Mouse (Mus musculus) embryonic facial prominence, embryonic 15.5 days (tissue): ENCODE data around the gene Ajuba. TPM values are rescaled to one million over a fixed set of nuclear protein-coding genes. Genes with fewer than 3 reads are reported as not detected.

Experiments used
- ATAC-seq: fragments of 200-750 bp; cut with Nextera tagmentation; 2 replicates; pipeline ENCODE4 v1.8.0; 2017; ENCODE audit warnings: low read depth, moderate TSS enrichment; ENCODE audit not compliant: insufficient number of reproducible peaks, low FRiP score, low TSS enrichment
- H3K27ac ChIP-seq: fragments of 300-500 bp; sonication (generic); replicated peaks from 2 replicates; pipeline ENCODE4 v1.5.1; 2015; ENCODE audit warnings: mild to moderate bottlenecking, inconsistent platforms
- H3K27me3 ChIP-seq: fragments of 300-500 bp; sonication (generic); 2 replicates; pipeline ENCODE4 v1.6.1; 2015; ENCODE audit warnings: inconsistent platforms
- H3K36me3 ChIP-seq: fragments of 300-500 bp; sonication (generic); 2 replicates; pipeline ENCODE4 v1.6.1; 2015; ENCODE audit warnings: mild to moderate bottlenecking, inconsistent platforms
- H3K4me1 ChIP-seq: fragments of 300-500 bp; sonication (generic); 2 replicates; pipeline ENCODE4 v1.6.1; 2015; ENCODE audit warnings: inconsistent platforms
- H3K4me2 ChIP-seq: fragments of 300-500 bp; sonication (generic); replicated peaks from 2 replicates; pipeline ENCODE4 v1.6.1; 2015; ENCODE audit warnings: mild to moderate bottlenecking, inconsistent platforms
- H3K4me3 ChIP-seq: fragments of 300-500 bp; sonication (generic); replicated peaks from 2 replicates; pipeline ENCODE4 v1.5.1; 2015; ENCODE audit warnings: mild to moderate bottlenecking, inconsistent platforms
- H3K9ac ChIP-seq: fragments of 300-500 bp; sonication (generic); 2 replicates; pipeline ENCODE4 v1.6.1; 2015; ENCODE audit warnings: inconsistent platforms
- H3K9me3 ChIP-seq: fragments of 300-500 bp; sonication (generic); replicated peaks from 2 replicates; pipeline ENCODE4 v1.6.1; 2016; ENCODE audit warnings: inconsistent platforms
- WGBS: fragments of 180-500 bp; shearing (Covaris S2); methylation state at CpG from one replicate; pipeline ENCODE4 v1.1.7; 2015; 5-methylcytosine and 5-hydroxymethylcytosine counted together
- microRNA counts: library from miRNA; unstranded; fragments of <30 nt; microRNA quantifications from one replicate; lab custom pipeline; 2016
- microRNA-seq: library from miRNA; unstranded; fragments of <30 nt; microRNA quantifications from one replicate; pipeline ENCODE4, GENCODE M21; 2016; ENCODE audit warnings: borderline number of aligned reads
- polyA plus RNA-seq: library from polyadenylated mRNA; unstranded; fragments of >200 nt; fragmentation: Nextera tagmentation; extraction: Ambion mirVana; gene quantifications from 2 replicates; pipeline ENCODE4 v1.2.1, GENCODE M21; 2015

Gene Ajuba
- polyA plus RNA-seq, 1 experiment from 2014 or later: 60.2 TPM

DNA sequence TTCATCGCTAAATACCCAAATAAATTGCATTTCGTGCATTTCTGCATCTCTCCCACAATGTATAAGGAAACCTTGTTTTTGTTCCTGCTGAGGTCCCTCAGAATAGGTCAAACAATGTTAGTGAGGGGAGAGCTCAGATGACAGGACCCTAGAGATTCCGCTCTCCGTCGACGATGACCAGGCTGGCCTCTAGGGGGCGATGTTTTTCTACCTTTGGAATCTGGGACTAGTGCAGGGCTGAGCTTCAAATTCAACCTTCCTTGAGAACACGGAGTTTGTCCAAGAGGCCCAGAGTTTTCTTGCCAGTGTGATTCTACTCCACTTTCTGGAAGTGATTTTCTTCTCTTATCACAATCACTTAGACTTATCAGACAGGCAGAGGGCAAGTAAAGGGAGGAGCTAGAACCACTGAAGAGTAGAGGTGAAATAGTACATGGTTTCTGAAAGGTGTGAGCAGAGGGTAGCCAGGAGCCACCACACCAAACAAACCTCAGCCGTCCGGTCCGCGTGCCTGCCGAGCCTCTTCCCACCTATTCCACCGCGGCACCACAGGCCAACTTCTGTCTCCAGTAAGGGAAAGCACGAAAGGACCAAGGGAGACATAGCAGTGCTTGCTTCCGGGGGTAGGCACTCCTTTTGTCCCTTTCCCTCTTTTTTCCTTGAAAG, 48.8 kb downstream of the Ajuba start:
- Histone ChIP-seq H3K4me3 (no peak overlapping the region), H3K9ac (no peak overlapping the region), H3K9me3 (no peaks in the 10 kb centered on the region), H3K27ac (0 out of 2 replicates have a peak overlapping the region, but pooled peaks have one; percentile 22), H3K27me3 (no peaks in the 10 kb centered on the region), H3K4me2 (peak overlapping the region; percentile 64), H3K36me3 (no peaks in the 10 kb centered on the region), H3K4me1 (peaks cover 18% of the 10 kb centered on the region)
- ATAC-seq: peak; percentile 70; the same call in 1 of the 2 replicates
- 11% methylated on average over 17 of the region's 17 CpGs for WGBS

- 12% methylated on average over 5 of the region's 5 CpGs for WGBS
- Histone ChIP-seq H3K4me3 (peak overlapping the region; percentile 38), H3K36me3 (no peaks in the 10 kb centered on the region), H3K4me1 (peaks cover 18% of the 10 kb centered on the region), H3K4me2 (peak overlapping the region; percentile 64), H3K27me3 (no peaks in the 10 kb centered on the region), H3K9me3 (no peaks in the 10 kb centered on the region), H3K9ac (no peak overlapping the region), H3K27ac (0 out of 2 replicates have a peak overlapping the region, but pooled peaks have one; percentile 22)
- no peak for ATAC-seq
These were observed 49.4 kb downstream of the Ajuba start for GRCm38 (mm10) chr14:54528007-54528393.

DNA sequence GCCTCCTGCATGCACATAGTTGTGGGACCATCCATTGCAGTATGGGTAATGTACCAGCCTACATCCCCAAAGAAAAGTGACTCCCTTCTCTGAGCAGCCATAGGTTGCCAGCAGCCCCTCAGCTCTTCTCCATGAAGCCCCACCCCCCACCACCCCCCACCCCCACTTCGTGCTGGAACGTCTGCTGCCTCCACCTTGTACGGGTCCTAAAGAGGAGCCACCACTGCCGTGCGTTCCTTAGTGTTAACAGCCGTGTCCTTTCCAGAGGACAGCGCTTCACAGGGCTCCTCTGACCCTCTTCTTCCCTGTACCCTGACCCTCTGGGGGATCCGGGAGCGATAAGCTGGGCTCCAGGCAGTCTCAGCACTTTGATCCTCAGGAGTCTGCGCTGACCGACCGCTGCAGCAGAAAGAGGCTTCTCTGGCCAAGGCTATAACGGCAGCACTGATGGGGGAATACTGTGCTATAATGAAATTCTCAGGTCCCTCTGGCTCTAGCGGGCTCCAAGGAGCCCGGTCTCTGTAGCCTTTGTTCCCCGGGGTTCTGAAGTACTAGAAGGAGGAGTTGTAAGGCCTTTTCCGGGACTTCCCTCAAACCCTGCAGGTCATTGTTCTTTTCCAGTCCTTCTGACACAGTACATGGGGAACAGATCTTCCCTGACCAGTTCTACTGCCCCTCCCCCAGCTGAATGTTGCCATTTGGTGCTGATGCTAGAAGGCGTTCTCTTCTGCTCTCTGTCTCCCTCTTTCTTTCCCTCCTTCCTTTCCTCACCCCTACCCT, 49.9 kb downstream of the Ajuba start:
- under 1% methylated on average over 18 of the region's 18 CpGs for WGBS
- peak overlapping the region; percentile 64 for H3K4me2 ChIP-seq
- no peaks in the 10 kb centered on the region for H3K36me3 ChIP-seq
- H3K4me1 ChIP-seq: peaks cover 18% of the 10 kb centered on the region
- peak overlapping the region; percentile 38 for H3K4me3 ChIP-seq
- no peak overlapping the region for H3K9ac ChIP-seq
- peak; percentile 39 for ATAC-seq
- no peaks in the 10 kb centered on the region for H3K9me3 ChIP-seq
- no peaks in the 10 kb centered on the region for H3K27me3 ChIP-seq
- no peak overlapping the region for H3K27ac ChIP-seq

DNA sequence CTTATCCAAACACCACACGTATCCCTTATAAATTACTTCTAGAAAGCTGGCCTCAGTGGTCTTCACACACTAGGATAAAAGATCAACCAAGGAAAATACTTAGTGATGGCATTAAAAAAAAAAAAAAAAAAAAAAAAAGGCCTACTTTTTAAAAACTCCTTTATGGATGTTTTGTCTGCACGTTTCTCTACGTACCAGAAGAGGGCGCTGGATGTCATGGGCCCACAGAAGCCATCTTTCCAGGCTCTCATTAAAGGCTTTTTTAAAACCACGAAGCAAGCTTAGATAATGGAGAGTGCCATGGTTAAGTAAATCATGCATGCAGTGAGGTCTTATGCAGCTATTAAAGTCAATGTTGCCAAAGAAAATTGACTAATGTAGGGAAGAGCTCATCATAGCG, 53.8 kb downstream of the Ajuba start:
- Histone ChIP-seq H3K4me3 (no peak overlapping the region), H3K27me3 (no peaks in the 10 kb centered on the region), H3K4me1 (peaks cover 19% of the 10 kb centered on the region), H3K36me3 (no peaks in the 10 kb centered on the region), H3K9ac (no peak overlapping the region), H3K9me3 (no peaks in the 10 kb centered on the region), H3K4me2 (no peak overlapping the region), H3K27ac (no peak overlapping the region)
- WGBS: 28% methylated on average over 6 of the region's 6 CpGs
- ATAC-seq: no peak

MicroRNAs encoded within 50 kb of the gene (microRNA counts, 519-probe panel; counts per million panel counts)
- microRNA mmu-miR-686 (lab: Ali Mortazavi, UCI): not detected

Small RNAs within 50 kb of the gene (microRNA-seq; reads per million reads assigned to microRNA genes)
- gene Mir686: not detected

Other genes with a start within 250 kb of the Ajuba start
- 39.1 and 44.4 TPM in 2 replicates for gene Oxa1l, start 216.7 kb downstream of the Ajuba start, polyA plus RNA-seq
- gene Slc7a7, start 159.8 kb downstream of the Ajuba start, polyA plus RNA-seq: 8.1 and 9.3 TPM in 2 replicates
- gene Mrpl52, start 150.6 kb downstream of the Ajuba start, polyA plus RNA-seq: 228 and 231 TPM in 2 replicates
- gene Mmp14, start 145.9 kb downstream of the Ajuba start, polyA plus RNA-seq: 253 and 259 TPM in 2 replicates
- 48.1 and 49.3 TPM in 2 replicates for gene Lrp10, start 113.4 kb downstream of the Ajuba start, polyA plus RNA-seq
- 3.4 and 3.9 TPM in 2 replicates for gene Rem2, start 101.5 kb downstream of the Ajuba start, polyA plus RNA-seq
- gene Prmt5, start 60.0 kb downstream of the Ajuba start, polyA plus RNA-seq: 71.2 and 74.9 TPM in 2 replicates
- 49.8 and 52.3 TPM in 2 replicates for gene Haus4, start 22.9 kb downstream of the Ajuba start, polyA plus RNA-seq
- 7.8 and 9.3 TPM in 2 replicates for gene 4931414P19Rik, start 28.4 kb upstream of the Ajuba start, polyA plus RNA-seq
- 364 and 368 TPM in 2 replicates for gene Psmb5, start 40.5 kb upstream of the Ajuba start, polyA plus RNA-seq
- gene Psmb11, start 43.9 kb upstream of the Ajuba start, polyA plus RNA-seq: 0.16 TPM in 1 of 2 replicates, not detected in the other
- not detected in 2 replicates for gene Gm17606, start 63.4 kb upstream of the Ajuba start, polyA plus RNA-seq
- gene Cdh24, start 63.8 kb upstream of the Ajuba start, polyA plus RNA-seq: 4.5 and 4.8 TPM in 2 replicates
- gene 1700123O20Rik, start 108.7 kb upstream of the Ajuba start, polyA plus RNA-seq: 74.2 and 75.5 TPM in 2 replicates
- gene Acin1, start 109.4 kb upstream of the Ajuba start, polyA plus RNA-seq: 130 and 132 TPM in 2 replicates
- gene Gm29776, start 121.3 kb upstream of the Ajuba start, polyA plus RNA-seq: 0.23 and 0.28 TPM in 2 replicates
- not detected in 2 replicates for gene Cebpe, start 134.6 kb upstream of the Ajuba start, polyA plus RNA-seq
- 6.5 and 6.8 TPM in 2 replicates for gene Slc7a8, start 204.4 kb upstream of the Ajuba start, polyA plus RNA-seq
- gene Rnf212b, start 236.6 kb upstream of the Ajuba start, polyA plus RNA-seq: not detected in 2 replicates